8 mouse cellular contexts compared by ENCODE assay signal in genomic region chr7:98834711-98835321, GRCm38 (mm10). TPM values are rescaled to one million over a fixed set of nuclear protein-coding genes. Genes with fewer than 3 reads are reported as not detected.
DNase-seq lines count a peak whose midpoint lies in the region; ATAC-seq and TF ChIP-seq lines count a peak whose summit lies in the region.

Gene Wnt11, plus strand, starts transcription at chr7:98835112.

- no peak for ATAC-seq in forebrain, embryonic 16.5 days
- no peak for ATAC-seq in hindbrain, embryonic 15.5 days (ENCODE audit: low FRiP score, low read depth)

- DNase-seq in cerebellum, postnatal 14 days: peak; percentile 59 to 70
- DNase-seq in cerebellum, adult 9-11 months: no peak
- peak; percentile 25 for DNase-seq in R1 (ENCODE audit: low read depth, low spot score)
- DNase-seq in lung, adult 2 months: peak; percentile 39
- peak; percentile 32 for DNase-seq in right cerebral cortex, postnatal 4 days
- no peak for DNase-seq in yolk sac, embryonic 10.5 days (ENCODE audit: low spot score)

- H3K9ac ChIP-seq in forebrain, embryonic 16.5 days (replicated peaks; ENCODE audit: low read depth, low read length): peak within 1 kb of the TSS; percentile 51
- peak within 1 kb of the TSS; percentile 41 for H3K9ac ChIP-seq in hindbrain, embryonic 15.5 days

- peak within 1 kb of the TSS; percentile 53 for H3K4me3 ChIP-seq in forebrain, embryonic 16.5 days (replicated peaks; ENCODE audit: low read length)
- peak within 1 kb of the TSS; percentile 50 for H3K4me3 ChIP-seq in hindbrain, embryonic 15.5 days
- peak within 1 kb of the TSS; percentile 59 for H3K4me3 ChIP-seq in lung, adult 2 months (replicated peaks; ENCODE audit: extremely low read depth, low read depth, low read length)

- peak; percentile 35; the same call in 1 of the 2 replicates for TF ChIP-seq POLR2A in lung, adult 2 months (IDR thresholded peaks at IDR 0.05; ENCODE audit: borderline replicate concordance, extremely low read depth, low read depth, low read length)

- TF ChIP-seq CTCF in lung, adult 2 months (IDR thresholded peaks at IDR 0.05; ENCODE audit: insufficient read depth, low read length): no peak

- no peak within 1 kb of the TSS for H3K27ac ChIP-seq in forebrain, embryonic 16.5 days (ENCODE audit: low read length)
- no peak within 1 kb of the TSS for H3K27ac ChIP-seq in hindbrain, embryonic 15.5 days (replicated peaks)

- peaks cover 73% of the 10 kb centered on the region for H3K27me3 ChIP-seq in forebrain, embryonic 16.5 days (replicated peaks; ENCODE audit: control insufficient read depth, insufficient read depth, low read length)
- H3K27me3 ChIP-seq in hindbrain, embryonic 15.5 days: peaks cover 78% of the 10 kb centered on the region

- no peaks in the 10 kb centered on the region for H3K36me3 ChIP-seq in forebrain, embryonic 16.5 days (ENCODE audit: control insufficient read depth, insufficient read depth)
- H3K36me3 ChIP-seq in hindbrain, embryonic 15.5 days: no peaks in the 10 kb centered on the region

- H3K4me1 ChIP-seq in forebrain, embryonic 16.5 days (replicated peaks; ENCODE audit: control insufficient read depth, insufficient read depth, low read length): peaks cover 44% of the 10 kb centered on the region
- H3K4me1 ChIP-seq in hindbrain, embryonic 15.5 days (replicated peaks): peaks cover 54% of the 10 kb centered on the region
- H3K4me1 ChIP-seq in lung, adult 2 months (ENCODE audit: control insufficient read depth, insufficient read depth, low read length): peaks cover 20% of the 10 kb centered on the region

- WGBS in forebrain, embryonic 16.5 days: under 1% methylated on average over 66 of the region's 66 CpGs
- WGBS in hindbrain, embryonic 15.5 days: under 1% methylated on average over 66 of the region's 66 CpGs
- WGBS in lung, adult 2 months: under 1% methylated on average over 66 of the region's 66 CpGs

- H3K9me3 ChIP-seq in forebrain, embryonic 16.5 days (ENCODE audit: control insufficient read depth, low read length): no peaks in the 10 kb centered on the region
- no peaks in the 10 kb centered on the region for H3K9me3 ChIP-seq in hindbrain, embryonic 15.5 days

- H3K4me2 ChIP-seq in forebrain, embryonic 16.5 days (ENCODE audit: low read length): peak within 1 kb of the TSS; percentile 95
- H3K4me2 ChIP-seq in hindbrain, embryonic 15.5 days: peak within 1 kb of the TSS; percentile 97

RNA-seq across cellular contexts. Expression of gene Wnt11, which starts in this region (rescaled TPM):
- polyA plus RNA-seq in forebrain, embryonic 16.5 days (2015; fragmentation: Nextera tagmentation; extraction: Ambion mirVana): 0.37 and 0.53 TPM in 2 replicates
- polyA plus RNA-seq in hindbrain, embryonic 15.5 days (2015; fragmentation: Nextera tagmentation; extraction: Ambion mirVana): 1.2 and 1.9 TPM in 2 replicates
- polyA plus RNA-seq in lung, adult 2 months (2012; rRNA removed): 35.1 and 47.3 TPM in 2 replicates

Comparison
In these comparisons a context has a peak if more than half of its experiments do, and no peak if none do; other contexts are left out.
1. RNA of gene Wnt11 (polyA plus RNA-seq): 35.1 to 47.3 TPM in lung, adult 2 months; 1.2 to 1.9 TPM in hindbrain, embryonic 15.5 days and 0.37 to 0.53 TPM in forebrain, embryonic 16.5 days; every median in the first group is over 10 times any median in the second.
2. DNase-seq: peak in cerebellum, postnatal 14 days (2 of 2), R1 (single experiment), lung, adult 2 months (single experiment) and right cerebral cortex, postnatal 4 days (single experiment); none in cerebellum, adult 9-11 months (single experiment) and yolk sac, embryonic 10.5 days (single experiment).
3. Peak in every context shown above with its lines, with median percentiles within 50 percentile points of each other: H3K4me3 ChIP-seq.